Mouse (Mus musculus) embryonic facial prominence, embryonic 12.5 days (tissue): ENCODE results near the gene Dlgap1. TPM values are rescaled to one million over a fixed set of nuclear protein-coding genes. Genes with fewer than 3 reads are reported as not detected.

Experiments
- ATAC-seq: fragments of 200-750 bp; cut with Nextera tagmentation; 2 replicates; pipeline ENCODE4 v1.8.0; 2017; ENCODE audit not compliant: insufficient number of reproducible peaks, insufficient read depth, low FRiP score, low TSS enrichment
- H3K27ac ChIP-seq: fragments of 300-500 bp; sonication (generic); 2 replicates; pipeline ENCODE4 v1.5.1; 2016; ENCODE audit warnings: mild to moderate bottlenecking
- H3K27me3 ChIP-seq: fragments of 300-500 bp; sonication (generic); 2 replicates; pipeline ENCODE4 v1.6.1; 2016; ENCODE audit warnings: mild to moderate bottlenecking, moderate library complexity
- H3K36me3 ChIP-seq: fragments of 300-500 bp; sonication (generic); 2 replicates; pipeline ENCODE4 v1.6.1; 2016; ENCODE audit warnings: mild to moderate bottlenecking
- H3K4me1 ChIP-seq: fragments of 300-500 bp; sonication (generic); 2 replicates; pipeline ENCODE4 v1.6.1; 2016
- H3K4me2 ChIP-seq: fragments of 300-500 bp; sonication (generic); replicated peaks from 2 replicates; pipeline ENCODE4 v1.6.1; 2016; ENCODE audit warnings: mild to moderate bottlenecking, moderate library complexity
- H3K4me3 ChIP-seq: fragments of 300-500 bp; sonication (generic); 2 replicates; pipeline ENCODE4 v1.5.1; 2016; ENCODE audit warnings: mild to moderate bottlenecking
- H3K9ac ChIP-seq: fragments of 300-500 bp; sonication (generic); 2 replicates; pipeline ENCODE4 v1.6.1; 2016; ENCODE audit warnings: mild to moderate bottlenecking, moderate library complexity
- H3K9me3 ChIP-seq: fragments of 300-500 bp; sonication (generic); 2 replicates; pipeline ENCODE4 v1.6.1; 2016; ENCODE audit warnings: mild to moderate bottlenecking, moderate library complexity
- WGBS: fragments of 180-500 bp; shearing (Covaris S2); methylation state at CpG from one replicate; pipeline ENCODE4 v1.1.7; 2016; 5-methylcytosine and 5-hydroxymethylcytosine counted together
- polyA plus RNA-seq: library from polyadenylated mRNA; unstranded; fragments of >200 nt; fragmentation: Nextera tagmentation; extraction: Ambion mirVana; gene quantifications from 2 replicates; pipeline ENCODE4 v1.2.1, GENCODE M21; 2016

The Dlgap1 gene
- polyA plus RNA-seq, 1 experiment from 2014 or later: 6.0 TPM

GRCm38 (mm10) chr17:70511401-70511800, 542.5 kb downstream of the Dlgap1 start:
- 92% methylated on average over 3 of the region's 3 CpGs for WGBS

GRCm38 (mm10) chr17:70513736-70514135, 544.9 kb downstream of the Dlgap1 start:
- no peak overlapping the region for H3K4me2 ChIP-seq
- H3K27me3 ChIP-seq: no peaks in the 10 kb centered on the region
- H3K36me3 ChIP-seq: no peaks in the 10 kb centered on the region
- no peaks in the 10 kb centered on the region for H3K4me1 ChIP-seq
- H3K9me3 ChIP-seq: no peaks in the 10 kb centered on the region
- 79% methylated on average over 5 of the region's 5 CpGs for WGBS
- no peak overlapping the region for H3K4me3 ChIP-seq
- ATAC-seq: no peak
- H3K27ac ChIP-seq: no peak overlapping the region
- H3K9ac ChIP-seq: no peak overlapping the region

More at GRCm38 (mm10) chr17:70511401-70511800, 542.5 kb downstream of the Dlgap1 start:
- ATAC-seq: no peak
- no peaks in the 10 kb centered on the region for H3K9me3 ChIP-seq
- no peak overlapping the region for H3K27ac ChIP-seq
- H3K27me3 ChIP-seq: no peaks in the 10 kb centered on the region
- H3K4me1 ChIP-seq: peaks cover 9% of the 10 kb centered on the region; the same call in 1 of the 2 replicates
- H3K9ac ChIP-seq: no peak overlapping the region
- no peaks in the 10 kb centered on the region for H3K36me3 ChIP-seq
- H3K4me2 ChIP-seq: no peak overlapping the region
- no peak overlapping the region for H3K4me3 ChIP-seq

- 91% methylated on average over 18 of the region's 18 CpGs for WGBS
- Histone ChIP-seq H3K27ac (no peak overlapping the region), H3K27me3 (no peaks in the 10 kb centered on the region), H3K36me3 (no peaks in the 10 kb centered on the region), H3K9me3 (no peaks in the 10 kb centered on the region), H3K4me1 (0 out of 2 replicates have a peak, but pooled peaks cover 2% of the 10 kb centered on the region), H3K4me3 (no peak overlapping the region), H3K4me2 (no peak overlapping the region), H3K9ac (no peak overlapping the region)
- ATAC-seq: no peak
Measured at GRCm38 (mm10) chr17:70516506-70516905, 547.6 kb downstream of the Dlgap1 start.

- no peaks in the 10 kb centered on the region for H3K9me3 ChIP-seq
- H3K27me3 ChIP-seq: no peaks in the 10 kb centered on the region
- H3K27ac ChIP-seq: no peak overlapping the region
- no peak overlapping the region for H3K4me2 ChIP-seq
- no peak overlapping the region for H3K4me3 ChIP-seq
- ATAC-seq: no peak
- no peak overlapping the region for H3K9ac ChIP-seq
- 83% methylated on average over 12 of the region's 12 CpGs for WGBS
- peaks cover 3% of the 10 kb centered on the region; the same call in 1 of the 2 replicates for H3K4me1 ChIP-seq
- H3K36me3 ChIP-seq: no peaks in the 10 kb centered on the region
Measured at GRCm38 (mm10) chr17:70517333-70517732, 548.5 kb downstream of the Dlgap1 start.

GRCm38 (mm10) chr17:70521058-70521851, 552.4 kb downstream of the Dlgap1 start:
- ATAC-seq: no peak
- WGBS: 55% methylated on average over 5 of the region's 5 CpGs
- H3K27ac ChIP-seq: no peak overlapping the region
- H3K4me3 ChIP-seq: no peak overlapping the region
- H3K27me3 ChIP-seq: no peaks in the 10 kb centered on the region
- peak overlapping the region; percentile 27; the same call in 1 of the 2 replicates for H3K4me2 ChIP-seq
- no peaks in the 10 kb centered on the region for H3K9me3 ChIP-seq
- no peak overlapping the region for H3K9ac ChIP-seq
- H3K36me3 ChIP-seq: no peaks in the 10 kb centered on the region
- peaks cover 3% of the 10 kb centered on the region; the same call in 1 of the 2 replicates for H3K4me1 ChIP-seq

GRCm38 (mm10) chr17:70521971-70522370, 553.1 kb downstream of the Dlgap1 start:
- peak overlapping the region; percentile 27 for H3K4me2 ChIP-seq

GRCm38 (mm10) chr17:70525990-70526389, 557.1 kb downstream of the Dlgap1 start:
- no peak for ATAC-seq
- 52% methylated on average over 3 of the region's 3 CpGs for WGBS
- Histone ChIP-seq H3K27ac (no peak overlapping the region), H3K9ac (no peak overlapping the region), H3K4me1 (peaks cover 3% of the 10 kb centered on the region; the same call in 1 of the 2 replicates), H3K36me3 (no peaks in the 10 kb centered on the region), H3K27me3 (no peaks in the 10 kb centered on the region), H3K4me2 (no peak overlapping the region), H3K9me3 (no peaks in the 10 kb centered on the region), H3K4me3 (no peak overlapping the region)

More at GRCm38 (mm10) chr17:70521971-70522370, 553.1 kb downstream of the Dlgap1 start:
- Histone ChIP-seq H3K9me3 (no peaks in the 10 kb centered on the region), H3K36me3 (no peaks in the 10 kb centered on the region), H3K9ac (no peak overlapping the region), H3K4me3 (peak overlapping the region; percentile 5; the same call in 1 of the 2 replicates), H3K27me3 (no peaks in the 10 kb centered on the region), H3K4me1 (peaks cover 3% of the 10 kb centered on the region; the same call in 1 of the 2 replicates), H3K27ac (no peak overlapping the region)
- 22% methylated on average over 11 of the region's 11 CpGs for WGBS
- ATAC-seq: no peak

- peak; percentile 56; the same call in 1 of the 2 replicates for ATAC-seq
- Histone ChIP-seq H3K27me3 (no peaks in the 10 kb centered on the region), H3K9ac (no peak overlapping the region), H3K4me1 (no peaks in the 10 kb centered on the region; the same call in 1 of the 2 replicates), H3K4me2 (no peak overlapping the region), H3K4me3 (no peak overlapping the region), H3K36me3 (no peaks in the 10 kb centered on the region), H3K27ac (no peak overlapping the region), H3K9me3 (no peaks in the 10 kb centered on the region)
- 33% methylated on average over 9 of the region's 9 CpGs for WGBS
Measured at GRCm38 (mm10) chr17:70527101-70527500, 558.2 kb downstream of the Dlgap1 start.

- H3K4me2 ChIP-seq: no peak overlapping the region
- WGBS: 51% methylated on average over 7 of the region's 7 CpGs
Measured at GRCm38 (mm10) chr17:70528196-70529187, 559.6 kb downstream of the Dlgap1 start.

GRCm38 (mm10) chr17:70534321-70534720, 565.4 kb downstream of the Dlgap1 start:
- Histone ChIP-seq H3K9ac (no peak overlapping the region), H3K4me2 (no peak overlapping the region), H3K27me3 (no peaks in the 10 kb centered on the region), H3K9me3 (no peaks in the 10 kb centered on the region), H3K27ac (no peak overlapping the region), H3K4me1 (no peaks in the 10 kb centered on the region), H3K36me3 (no peaks in the 10 kb centered on the region), H3K4me3 (no peak overlapping the region)
- WGBS: 82% methylated on average over 3 of the region's 3 CpGs
- no peak for ATAC-seq

More at GRCm38 (mm10) chr17:70528196-70529187, 559.6 kb downstream of the Dlgap1 start:
- Histone ChIP-seq H3K36me3 (no peaks in the 10 kb centered on the region), H3K4me1 (no peaks in the 10 kb centered on the region), H3K9me3 (no peaks in the 10 kb centered on the region), H3K4me3 (no peak overlapping the region), H3K27ac (no peak overlapping the region), H3K27me3 (no peaks in the 10 kb centered on the region), H3K9ac (no peak overlapping the region)
- no peak for ATAC-seq

GRCm38 (mm10) chr17:70541816-70542215, 572.9 kb downstream of the Dlgap1 start:
- Histone ChIP-seq H3K27me3 (no peaks in the 10 kb centered on the region), H3K9ac (no peak overlapping the region), H3K27ac (no peak overlapping the region), H3K4me3 (no peak overlapping the region), H3K9me3 (no peaks in the 10 kb centered on the region), H3K4me1 (no peaks in the 10 kb centered on the region), H3K4me2 (no peak overlapping the region), H3K36me3 (no peaks in the 10 kb centered on the region)
- no peak for ATAC-seq
- 87% methylated on average over 4 of the region's 4 CpGs for WGBS
